Comparison of ENCODE assay signal across 19 mouse cellular contexts in the genomic region with DNA sequence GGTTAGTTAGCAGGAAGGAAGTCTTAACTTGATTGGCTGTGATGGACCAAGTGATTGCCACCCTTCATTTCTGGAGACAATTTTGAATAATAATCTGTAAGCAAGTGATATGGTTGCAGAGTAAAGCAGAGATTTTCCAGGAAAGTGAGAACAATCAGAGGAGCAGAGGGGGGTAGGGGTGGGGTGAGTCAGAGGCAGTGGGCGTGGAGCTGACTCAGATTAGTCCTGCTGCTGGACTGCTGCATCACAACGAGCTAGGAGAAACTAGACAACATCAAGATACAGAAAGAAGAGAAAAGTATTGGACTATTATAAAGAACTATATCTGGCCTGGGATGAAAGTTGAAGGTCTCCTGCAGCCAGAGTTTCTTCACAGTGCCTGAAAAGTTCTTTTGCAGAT. TPM values are rescaled to one million over a fixed set of nuclear protein-coding genes. Genes with fewer than 3 reads are reported as not detected.
DNase-seq lines count a peak whose midpoint lies in the region; TF ChIP-seq lines count a peak whose summit lies in the region.
"Had no signal": no experiment of that assay in that cellular context is flagged by ENCODE, and none has a peak within 500 bp of the region (broad histone marks: within the 10 kb centered on the region; RNA-seq: fewer than 3 reads in every experiment).

No protein-coding gene starts in this region.

- no peak for TF ChIP-seq CTCF in left cerebral cortex, adult 2 months (IDR thresholded peaks at IDR 0.05)

- no peak overlapping the region for H3K4me3 ChIP-seq in left cerebral cortex, adult 2 months
- H3K4me3 ChIP-seq: forebrain, embryonic 13.5 days; heart, embryonic 13.5 days; hindbrain, embryonic 12.5 days; limb, embryonic 15.5 days; neural tube, embryonic 12.5 days had no signal

- H3K27ac ChIP-seq in left cerebral cortex, adult 2 months, result peak overlapping the region; percentile 57
- H3K27ac ChIP-seq: forebrain, embryonic 13.5 days; heart, embryonic 13.5 days; hindbrain, embryonic 12.5 days; limb, embryonic 15.5 days; neural tube, embryonic 12.5 days had no signal

- peak; percentile 52 to 83 for DNase-seq in layer of hippocampus, adult 18-20 months (ENCODE audit: low spot score in 2 of 2)
- DNase-seq in layer of hippocampus, postnatal 25 days (ENCODE audit: extremely low spot score in 1 of 2, low spot score in 1 of 2), result no peak
- DNase-seq in ES-CJ7 (ENCODE audit: low read depth, low spot score), result peak; percentile 4
- peak; percentile 6 to 24 for DNase-seq in adrenal gland, adult 18-20 months (ENCODE audit: low spot score in 2 of 2)
- peak; percentile 60 to 65 for DNase-seq in left cerebral cortex, adult 2 months (ENCODE audit: extremely low spot score in 1 of 2, low spot score in 2 of 2)
- no peak for DNase-seq in cerebellum, postnatal 10 days
- no peak for DNase-seq in heart, adult 11 months
- DNase-seq in kidney, adult 11 months, result no peak
- DNase-seq: cerebellum, adult 11-12 months; gastrocnemius, postnatal 14 days; kidney, postnatal 25 days; lung, embryonic 14.5 days; thymus, adult 18-20 months had no signal

- intact Hi-C loops in left cerebral cortex, adult 2 months (cut with DNase I), result loop anchor here (1.0 to 2.0 kb wide), 2 partner anchors 15 to 31 kb away; no protein-coding TSS in a partner anchor

RNA-seq across cellular contexts. Expression of a gene that starts 20.8 kb away (rescaled TPM):
- 10 to 100 TPM; 23.2 to 27.7 TPM for total RNA-seq in layer of hippocampus, adult 18-20 months (2021)
- 10 to 100 TPM; 22.0 to 29.7 TPM for total RNA-seq in layer of hippocampus, postnatal 25 days (2021)
- 1 to 10 TPM; 2.5 to 3.8 TPM for total RNA-seq in adrenal gland, adult 18-20 months (2021)
- 10 to 100 TPM; 26.7 to 27.8 TPM for total RNA-seq in left cerebral cortex, adult 2 months (2021)
- total RNA-seq: gastrocnemius, postnatal 14 days; megakaryocyte progenitor cell, adult 5-6 weeks had no signal

RNA-seq across cellular contexts. Expression of a gene that starts 33.4 kb away (rescaled TPM):
- total RNA-seq in layer of hippocampus, adult 18-20 months (2021), result 10 to 100 TPM; 74.7 to 82.7 TPM
- total RNA-seq in layer of hippocampus, postnatal 25 days (2021), result 10 to 100 TPM; 76.8 to 77.6 TPM
- total RNA-seq in adrenal gland, adult 18-20 months (2021), result 1 to 10 TPM; 5.7 to 9.2 TPM
- 10 to 100 TPM; 81.3 to 87.5 TPM for total RNA-seq in left cerebral cortex, adult 2 months (2021)
- total RNA-seq: megakaryocyte progenitor cell, adult 5-6 weeks had no signal

RNA-seq across cellular contexts. Expression of a gene that starts 34.4 kb away (rescaled TPM):
- 100 to 1,000 TPM; 168 to 174 TPM for total RNA-seq in layer of hippocampus, adult 18-20 months (2021)
- total RNA-seq in layer of hippocampus, postnatal 25 days (2021), result 100 to 1,000 TPM; 157 to 178 TPM
- 1 to 10 TPM; 9.5 to 9.7 TPM for total RNA-seq in adrenal gland, adult 18-20 months (2021)
- total RNA-seq in left cerebral cortex, adult 2 months (2021), result 100 to 1,000 TPM; 179 to 180 TPM
- total RNA-seq: gastrocnemius, postnatal 14 days; megakaryocyte progenitor cell, adult 5-6 weeks had no signal

Comparison
In these comparisons a context has a peak if more than half of its experiments do, and no peak if none do; other contexts are left out.
1. DNase-seq: peak in layer of hippocampus, adult 18-20 months (2 of 2), ES-CJ7 (single experiment), adrenal gland, adult 18-20 months (2 of 2) and left cerebral cortex, adult 2 months (2 of 2); none in layer of hippocampus, postnatal 25 days (0 of 2), cerebellum, postnatal 10 days (0 of 2), heart, adult 11 months (single experiment) and kidney, adult 11 months (single experiment).
2. RNA of a gene that starts 20.8 kb away (total RNA-seq): 22.0 to 29.7 TPM in layer of hippocampus, postnatal 25 days, 26.7 to 27.8 TPM in left cerebral cortex, adult 2 months and 23.2 to 27.7 TPM in layer of hippocampus, adult 18-20 months; 2.5 to 3.8 TPM in adrenal gland, adult 18-20 months; every median in the first group is over 4 times any median in the second.
3. RNA of a gene that starts 33.4 kb away (total RNA-seq): 81.3 to 87.5 TPM in left cerebral cortex, adult 2 months, 74.7 to 82.7 TPM in layer of hippocampus, adult 18-20 months and 76.8 to 77.6 TPM in layer of hippocampus, postnatal 25 days; 5.7 to 9.2 TPM in adrenal gland, adult 18-20 months; every median in the first group is over 4 times any median in the second.
4. RNA of a gene that starts 34.4 kb away (total RNA-seq): 179 to 180 TPM in left cerebral cortex, adult 2 months, 157 to 178 TPM in layer of hippocampus, postnatal 25 days and 168 to 174 TPM in layer of hippocampus, adult 18-20 months; 9.5 to 9.7 TPM in adrenal gland, adult 18-20 months; every median in the first group is over 10 times any median in the second.